Mouse (Mus musculus) left cerebral cortex, adult 11 months (tissue): ENCODE data around the gene Amhr2.

Source experiments
- DNase-seq: peaks from one replicate; pipeline ENCODE4 v3.0.0; 2022; ENCODE audit warnings: low spot score

The Amhr2 gene

DNA sequence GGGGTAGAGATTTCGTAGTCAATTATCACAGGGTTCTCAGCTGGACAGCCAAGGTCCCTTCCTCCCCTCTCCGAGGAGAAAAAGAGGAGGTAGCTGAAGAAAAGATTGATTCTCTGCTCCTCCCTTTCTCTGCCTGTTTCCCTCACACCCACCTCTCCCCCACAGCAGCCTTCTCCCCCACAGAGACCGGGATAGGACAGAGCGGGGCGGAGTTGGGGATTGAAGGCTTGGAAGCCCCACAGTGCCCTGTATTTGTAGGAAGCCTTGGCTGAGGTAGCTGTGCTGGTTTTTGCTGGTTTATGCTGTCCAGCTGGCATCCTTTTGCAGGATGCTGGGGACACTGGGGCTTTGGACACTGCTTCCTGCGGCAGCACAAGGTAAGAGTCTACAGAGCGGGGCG, at the start of gene Amhr2:
Gene Amhr2 (plus strand): TSS at position 222 of the 400 bp plus-strand sequence.
- no peak for DNase-seq

DNA sequence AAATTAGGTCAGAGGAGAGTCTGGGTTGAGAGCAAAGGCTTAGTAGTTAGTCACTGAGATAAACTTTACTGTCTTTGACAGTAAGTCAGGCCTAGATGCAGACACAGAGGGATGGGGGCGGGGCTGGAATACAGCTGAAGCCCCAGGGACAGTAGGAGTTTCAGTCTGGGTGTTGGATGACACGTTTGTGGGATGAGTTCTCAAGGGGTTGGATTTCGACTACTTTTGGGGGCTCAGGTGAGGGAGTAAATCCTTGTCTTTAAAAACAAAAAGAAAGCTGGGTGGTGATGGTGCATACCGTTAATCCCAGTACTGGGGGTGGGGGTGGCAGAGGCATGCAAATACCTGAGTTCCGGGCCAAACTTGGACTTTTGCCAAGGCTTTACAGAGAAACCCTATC, 46.5 kb upstream of the Amhr2 start:
- no peak for DNase-seq

DNA sequence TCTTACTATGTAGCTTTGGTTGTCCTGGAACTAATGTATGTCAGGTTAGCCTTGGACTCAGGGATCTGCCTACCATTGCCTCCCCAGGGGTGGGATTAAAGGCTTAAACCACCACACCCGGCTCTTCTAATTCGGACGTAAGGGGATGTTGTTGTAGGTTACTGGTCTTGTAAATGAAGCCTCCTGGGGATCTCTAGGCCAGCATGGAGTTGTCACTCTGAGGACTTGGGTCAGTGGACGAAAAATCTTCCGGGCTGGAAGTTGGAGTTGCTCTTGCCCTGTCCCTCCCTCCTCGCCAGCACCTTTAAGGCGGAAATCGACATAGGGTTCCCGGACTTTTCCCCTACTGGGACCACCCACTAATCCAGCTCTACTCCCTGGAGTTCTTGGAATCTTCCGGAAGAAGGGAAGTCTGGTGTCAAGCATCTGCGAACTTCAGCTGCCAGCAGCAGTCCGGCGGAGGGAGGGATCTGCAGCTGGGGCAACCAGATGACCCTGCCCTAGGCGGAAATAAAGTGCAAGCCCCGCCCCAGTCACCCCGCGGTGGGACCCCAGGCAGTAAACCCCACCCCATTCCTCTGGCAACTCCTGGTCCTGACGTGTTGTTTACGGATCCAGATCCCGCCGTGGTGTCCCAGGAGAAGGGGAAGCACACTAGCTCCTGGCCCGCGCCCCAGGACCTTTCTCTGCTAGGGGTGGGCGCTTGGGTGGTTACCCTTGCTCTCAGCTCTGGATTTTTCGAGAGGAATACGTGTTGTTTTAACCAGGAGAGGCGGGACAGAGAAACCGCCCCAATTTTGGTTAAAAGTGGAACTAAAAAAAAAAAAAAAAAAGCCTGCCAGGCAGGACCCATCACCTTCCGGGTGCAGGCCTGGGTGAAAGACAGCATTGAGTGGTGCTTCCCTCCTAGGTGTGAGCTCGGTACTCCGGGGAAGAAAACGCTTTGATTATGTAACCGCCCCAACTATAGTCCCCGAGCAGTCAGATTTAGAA, 45.6 kb upstream of the Amhr2 start:
- peak; percentile 65 for DNase-seq

DNA sequence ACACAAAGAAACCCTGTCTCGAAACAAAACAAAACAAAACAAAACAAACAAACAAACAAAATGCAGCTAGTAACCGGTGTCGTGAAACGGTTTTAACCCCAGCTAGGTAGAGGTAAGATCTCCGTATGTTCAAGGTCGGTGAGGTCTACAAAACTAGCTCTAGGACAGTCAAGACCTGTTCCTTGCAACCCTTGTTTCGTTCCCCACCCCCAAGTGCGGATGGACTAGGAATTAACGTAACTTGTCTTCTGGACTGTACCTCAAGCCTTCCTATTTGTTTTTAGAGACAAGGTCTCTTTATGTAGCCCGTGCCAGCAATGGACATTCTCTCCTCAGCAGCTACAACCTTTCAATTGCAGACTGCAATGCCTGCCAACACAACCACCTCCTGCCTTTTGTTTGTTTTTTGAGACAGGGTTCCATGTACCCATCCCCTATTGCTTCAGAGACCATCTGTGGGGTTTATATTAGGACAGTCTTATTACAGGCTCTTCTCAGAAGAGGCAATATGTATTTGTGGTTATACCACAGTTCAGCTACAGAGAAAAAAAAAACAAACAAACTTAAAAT, 44.6 kb upstream of the Amhr2 start:
- DNase-seq: no peak

DNA sequence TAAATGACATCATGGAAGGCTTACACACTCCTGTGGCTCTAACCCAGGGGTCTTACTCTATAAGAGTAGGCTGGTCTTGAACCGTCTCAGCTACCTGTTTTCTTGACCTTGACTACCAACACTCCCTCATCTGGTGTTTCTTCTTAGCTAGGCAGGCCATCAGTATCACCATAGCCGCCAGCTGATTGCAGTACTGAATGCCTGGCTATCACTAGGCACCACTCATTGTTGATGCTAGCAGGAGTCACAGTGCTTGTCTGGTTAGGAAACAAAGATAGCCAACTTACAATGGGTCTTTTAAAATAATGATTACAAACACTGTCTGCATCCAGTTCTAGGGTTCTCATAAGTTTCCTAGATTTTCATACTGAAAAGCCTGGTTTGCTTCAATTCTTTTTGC, 43.9 kb upstream of the Amhr2 start:
- no peak for DNase-seq

DNA sequence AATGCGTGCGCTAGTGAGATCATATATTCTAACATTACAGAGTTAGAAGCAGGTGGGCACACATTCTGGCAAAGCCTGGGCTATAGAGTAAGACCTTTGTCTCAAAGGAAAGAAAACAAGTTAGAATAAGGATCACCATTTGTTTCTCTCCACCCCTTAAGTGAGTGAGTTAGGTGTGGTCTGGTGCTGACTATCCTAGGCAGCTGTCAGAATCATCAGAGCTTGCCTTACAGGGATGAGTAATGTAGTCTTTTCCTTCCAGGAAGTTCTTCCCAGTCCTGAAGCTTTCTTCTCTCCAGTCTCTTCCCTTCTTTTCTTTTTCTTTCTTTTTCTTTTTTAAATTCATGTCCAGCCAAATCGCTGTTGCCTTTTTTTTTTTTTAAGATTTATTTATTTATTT, 43.0 kb upstream of the Amhr2 start:
- DNase-seq: no peak

DNA sequence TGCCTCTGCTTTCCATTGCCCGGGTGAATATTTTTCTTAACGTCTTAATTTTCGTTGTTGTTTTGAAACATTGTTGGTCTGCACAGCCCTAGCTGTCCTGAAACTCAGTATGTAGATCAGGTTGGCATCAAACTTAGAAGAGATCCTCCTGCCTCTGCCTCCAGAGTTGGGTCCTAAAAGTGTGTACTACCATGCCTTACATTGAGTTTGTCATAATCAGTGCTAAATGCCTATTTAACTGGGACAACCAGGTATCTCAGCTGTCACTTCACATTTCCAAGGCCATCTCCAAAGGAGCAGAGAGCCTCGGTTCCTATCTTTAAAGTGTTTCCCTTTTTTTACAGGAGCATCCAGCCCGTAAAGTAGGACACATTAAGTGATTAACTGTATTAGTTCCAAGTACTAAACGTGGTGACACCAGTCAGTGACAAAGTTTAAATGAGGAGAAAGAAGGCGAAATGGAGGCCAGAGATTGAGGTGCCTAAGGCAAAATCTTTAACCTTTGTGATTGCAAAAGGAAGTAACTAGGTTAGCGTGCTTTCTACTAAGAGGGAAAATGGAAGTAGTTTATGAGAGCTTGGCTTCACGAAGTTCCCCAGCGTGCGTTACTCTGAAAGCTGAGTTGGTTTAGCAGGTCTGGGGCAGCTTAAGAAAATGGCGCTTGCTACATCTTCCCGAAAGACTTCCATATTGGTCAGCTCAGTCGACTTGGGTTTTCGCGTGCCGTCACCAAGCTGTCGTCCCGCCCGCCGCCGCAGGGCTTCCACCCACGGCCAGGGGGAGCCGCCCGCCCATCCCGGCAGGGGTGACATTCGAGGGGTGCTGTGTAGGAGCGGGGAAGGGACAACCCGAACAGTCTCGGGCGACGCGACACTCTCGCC, 40.3 kb upstream of the Amhr2 start:
- DNase-seq: no peak

DNA sequence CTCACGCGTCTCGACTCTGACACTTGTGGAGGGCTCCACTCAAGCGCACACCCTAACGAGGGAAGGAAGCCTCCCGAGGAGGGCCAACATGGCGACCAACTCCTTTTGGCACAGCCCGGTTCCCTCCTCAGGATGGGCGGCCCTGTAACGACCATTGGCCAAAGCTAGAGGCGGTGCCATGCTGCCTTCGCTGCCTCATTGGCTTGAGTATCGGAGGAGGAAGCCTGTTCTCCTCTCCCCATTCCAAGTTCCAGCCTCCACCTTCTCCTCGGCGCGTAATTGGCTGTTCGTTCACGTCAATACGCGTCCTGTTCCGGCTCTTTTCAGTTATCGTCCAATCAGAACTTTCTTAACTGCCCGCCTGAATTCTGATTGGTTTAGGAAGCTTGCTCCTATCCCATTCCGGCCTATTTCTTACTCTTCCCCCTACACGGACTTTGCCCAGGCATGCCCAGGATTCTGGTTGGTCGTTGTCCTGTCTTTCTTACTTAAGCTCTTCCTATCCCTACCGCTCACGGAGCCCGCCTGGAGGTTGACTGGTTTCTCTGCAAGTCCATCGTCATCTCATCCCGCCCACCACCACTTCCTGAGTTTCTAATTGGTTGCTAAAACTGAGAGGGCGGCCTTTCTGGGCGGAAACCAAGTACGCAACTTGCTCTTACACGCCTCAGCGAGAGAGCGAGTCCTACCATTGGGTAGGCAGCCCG, 39.5 kb upstream of the Amhr2 start, which contains the start of gene Sp1:
Gene Sp1 (plus strand): TSS at position 655 of the 707 bp plus-strand sequence.
- DNase-seq: peak; percentile 100

DNA sequence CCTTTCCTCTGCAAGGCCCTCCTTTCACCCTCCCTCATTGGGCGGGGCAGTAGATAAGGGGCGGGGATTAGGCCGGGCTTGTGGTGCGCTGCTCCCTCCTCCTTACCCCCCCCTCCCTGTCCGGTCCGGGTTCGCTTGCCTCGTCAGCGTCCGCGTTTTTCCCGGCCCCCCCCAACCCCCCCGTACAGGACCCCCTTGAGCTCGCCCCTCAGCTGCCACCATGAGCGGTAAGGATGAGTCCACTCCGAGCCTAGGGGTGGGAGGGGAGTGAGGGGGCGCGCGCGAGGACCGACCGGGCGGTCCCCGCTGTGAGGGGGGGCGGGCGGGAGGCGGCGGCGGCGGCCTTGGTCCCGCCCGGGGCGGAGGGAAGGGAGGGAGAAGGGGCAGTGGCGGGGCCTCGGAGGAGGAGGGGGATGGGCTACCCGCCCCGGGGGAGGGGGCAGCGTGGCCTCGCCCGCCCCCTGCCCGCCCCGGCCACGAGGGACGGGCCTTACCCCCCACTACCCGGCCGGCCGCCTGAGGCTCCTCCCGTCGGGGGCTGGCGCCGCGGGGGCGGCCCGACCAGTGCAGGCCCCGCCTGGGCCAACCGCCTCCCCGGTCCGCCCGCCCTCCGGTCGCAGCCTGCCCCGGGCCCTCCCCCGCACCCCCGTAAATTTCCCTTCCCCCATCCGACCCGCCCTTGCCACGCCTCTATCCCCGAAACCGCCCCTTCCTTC, 38.8 kb upstream of the Amhr2 start:
- DNase-seq: peak; percentile 54

DNA sequence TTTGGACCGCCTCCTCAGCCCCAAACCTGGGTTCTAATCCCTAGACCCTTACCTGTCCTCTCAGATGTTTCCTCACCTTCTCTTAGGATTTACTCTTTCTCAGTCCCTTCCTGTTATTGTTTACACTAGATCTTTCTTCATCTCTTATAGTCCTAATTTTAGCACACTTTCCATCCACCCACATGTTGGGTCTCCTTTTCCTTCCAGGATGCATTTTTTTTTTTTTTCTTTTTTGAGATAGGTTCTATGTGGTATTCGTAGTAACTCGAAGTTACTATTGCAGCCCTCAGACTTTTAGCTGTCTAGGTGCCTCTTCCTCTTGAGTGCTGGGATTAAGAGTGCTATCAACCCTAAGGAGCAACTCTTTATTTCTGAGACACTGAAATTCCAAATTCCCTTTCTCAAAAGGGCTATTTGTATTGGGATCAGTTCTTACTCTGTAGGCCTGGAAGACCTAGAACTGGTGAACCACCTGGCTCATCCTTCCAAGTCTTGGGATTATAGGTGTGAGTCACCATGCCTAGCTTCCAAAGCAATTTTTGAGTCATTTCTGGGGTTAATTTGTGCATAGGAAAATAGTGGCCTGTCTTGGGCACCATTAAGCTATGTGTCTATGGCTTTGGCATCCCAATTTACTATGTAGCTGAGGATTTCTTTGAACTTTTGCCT, 38.1 kb upstream of the Amhr2 start:
- no peak for DNase-seq

DNA sequence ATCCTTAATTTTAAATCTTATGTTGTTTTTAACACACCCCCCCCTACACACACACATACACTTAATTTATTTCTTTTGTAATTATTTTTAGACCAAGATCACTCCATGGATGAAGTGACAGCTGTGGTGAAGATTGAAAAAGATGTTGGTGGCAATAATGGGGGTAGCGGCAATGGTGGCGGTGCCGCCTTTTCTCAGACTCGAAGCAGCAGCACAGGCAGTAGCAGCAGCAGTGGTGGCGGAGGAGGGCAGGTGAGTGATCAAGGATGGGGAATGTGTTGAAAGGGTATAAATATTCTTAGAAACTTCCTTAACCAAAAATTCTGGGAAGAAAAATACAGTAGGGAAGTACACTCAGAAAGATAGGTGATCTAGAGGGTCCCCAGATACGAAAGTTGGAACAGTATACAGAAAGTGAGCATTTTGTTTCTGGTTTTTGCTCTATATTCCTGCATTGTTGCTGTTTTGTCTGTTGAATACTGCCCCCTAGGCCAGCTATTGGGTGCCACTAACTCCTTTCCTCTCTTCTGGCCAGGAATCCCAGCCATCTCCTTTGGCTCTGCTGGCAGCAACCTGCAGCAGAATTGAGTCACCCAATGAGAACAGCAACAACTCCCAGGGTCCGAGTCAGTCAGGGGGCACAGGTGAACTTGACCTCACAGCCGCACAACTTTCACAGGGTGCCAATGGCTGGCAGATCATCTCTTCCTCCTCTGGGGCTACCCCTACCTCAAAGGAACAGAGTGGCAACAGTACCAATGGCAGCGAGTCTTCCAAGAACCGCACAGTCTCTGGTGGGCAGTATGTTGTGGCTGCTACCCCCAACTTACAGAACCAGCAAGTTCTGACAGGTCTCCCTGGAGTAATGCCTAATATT, 37.2 kb upstream of the Amhr2 start:
- no peak for DNase-seq

DNA sequence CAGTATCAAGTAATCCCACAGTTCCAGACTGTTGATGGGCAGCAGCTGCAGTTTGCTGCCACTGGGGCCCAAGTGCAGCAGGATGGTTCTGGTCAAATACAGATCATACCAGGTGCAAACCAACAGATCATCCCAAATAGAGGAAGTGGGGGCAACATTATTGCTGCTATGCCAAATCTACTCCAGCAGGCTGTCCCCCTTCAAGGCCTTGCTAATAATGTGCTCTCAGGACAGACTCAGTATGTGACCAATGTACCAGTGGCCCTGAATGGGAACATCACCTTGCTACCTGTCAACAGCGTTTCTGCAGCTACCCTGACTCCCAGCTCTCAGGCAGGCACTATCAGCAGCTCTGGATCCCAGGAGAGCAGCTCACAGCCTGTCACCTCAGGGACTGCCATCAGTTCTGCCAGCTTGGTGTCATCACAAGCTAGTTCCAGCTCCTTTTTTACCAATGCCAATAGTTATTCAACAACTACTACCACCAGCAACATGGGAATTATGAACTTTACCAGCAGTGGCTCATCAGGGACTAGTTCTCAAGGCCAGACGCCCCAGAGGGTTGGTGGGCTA, 36.5 kb upstream of the Amhr2 start:
- no peak for DNase-seq

DNA sequence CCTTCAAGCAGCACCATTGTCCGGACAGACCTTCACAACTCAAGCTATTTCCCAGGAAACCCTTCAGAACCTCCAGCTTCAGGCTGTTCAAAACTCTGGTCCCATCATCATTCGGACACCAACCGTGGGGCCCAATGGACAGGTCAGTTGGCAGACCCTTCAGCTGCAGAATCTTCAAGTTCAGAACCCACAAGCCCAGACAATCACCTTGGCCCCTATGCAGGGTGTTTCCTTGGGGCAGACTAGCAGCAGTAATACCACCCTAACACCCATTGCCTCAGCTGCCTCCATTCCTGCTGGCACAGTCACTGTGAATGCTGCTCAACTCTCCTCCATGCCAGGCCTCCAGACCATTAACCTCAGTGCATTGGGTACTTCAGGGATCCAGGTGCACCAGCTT, 35.9 kb upstream of the Amhr2 start:
- no peak for DNase-seq

DNA sequence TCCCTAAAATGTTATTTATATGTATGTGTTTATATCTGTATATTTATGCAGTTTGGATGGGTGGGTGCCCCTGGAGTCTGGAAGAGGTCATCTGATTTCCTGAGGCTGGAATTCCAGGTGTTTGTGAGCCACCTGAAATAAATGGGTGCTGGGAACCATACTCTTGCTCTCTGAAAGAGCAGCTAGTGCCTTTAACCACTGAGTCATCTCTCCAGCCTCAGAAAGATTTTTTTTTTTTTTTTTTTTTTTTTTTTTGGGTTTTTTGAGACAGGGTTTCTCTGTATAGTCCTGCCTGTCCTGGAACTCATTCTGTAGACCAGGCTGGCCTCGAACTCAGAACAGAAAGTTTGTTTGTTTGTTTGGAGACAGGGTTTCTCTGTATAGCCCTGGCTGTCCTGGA, 34.1 kb upstream of the Amhr2 start:
- DNase-seq: no peak

DNA sequence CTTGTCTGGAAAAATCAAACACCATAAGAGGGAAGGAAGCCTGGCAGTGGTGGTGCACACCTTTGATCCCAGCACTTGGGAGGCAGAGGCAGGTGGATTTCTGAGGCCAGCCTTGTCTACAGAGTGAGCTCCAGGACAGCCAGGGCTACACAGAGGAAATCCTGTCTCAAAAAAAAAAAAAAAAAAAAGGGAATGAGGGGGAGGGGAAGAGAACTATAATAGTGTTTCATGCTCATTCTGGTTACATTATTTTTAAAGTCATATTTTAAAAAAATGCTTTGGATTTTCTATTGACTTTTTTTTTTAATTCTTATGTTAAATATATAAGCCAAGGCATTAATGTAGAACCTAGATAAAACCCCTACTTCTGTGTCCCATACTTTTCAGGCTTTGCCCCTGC, 31.5 kb upstream of the Amhr2 start:
- no peak for DNase-seq

DNA sequence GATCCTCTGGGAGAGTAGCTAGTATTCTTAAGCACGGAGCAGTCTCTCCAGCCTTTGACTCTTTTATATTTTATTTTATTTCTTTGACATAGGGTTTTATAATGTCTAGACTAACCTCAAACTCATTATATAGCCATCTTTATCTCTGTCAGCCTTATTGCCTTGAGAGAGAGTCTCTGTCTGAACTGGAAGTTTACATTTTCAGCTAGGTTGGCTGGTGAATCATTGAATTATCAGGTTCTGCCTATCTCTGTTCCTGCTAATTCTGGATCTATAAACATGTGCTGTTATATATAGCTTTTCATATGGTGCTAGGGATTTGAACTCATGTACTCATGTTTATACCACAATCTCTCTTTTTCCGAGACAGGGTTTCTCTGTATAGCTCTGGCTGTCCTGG, 27.6 kb upstream of the Amhr2 start:
- no peak for DNase-seq

DNA sequence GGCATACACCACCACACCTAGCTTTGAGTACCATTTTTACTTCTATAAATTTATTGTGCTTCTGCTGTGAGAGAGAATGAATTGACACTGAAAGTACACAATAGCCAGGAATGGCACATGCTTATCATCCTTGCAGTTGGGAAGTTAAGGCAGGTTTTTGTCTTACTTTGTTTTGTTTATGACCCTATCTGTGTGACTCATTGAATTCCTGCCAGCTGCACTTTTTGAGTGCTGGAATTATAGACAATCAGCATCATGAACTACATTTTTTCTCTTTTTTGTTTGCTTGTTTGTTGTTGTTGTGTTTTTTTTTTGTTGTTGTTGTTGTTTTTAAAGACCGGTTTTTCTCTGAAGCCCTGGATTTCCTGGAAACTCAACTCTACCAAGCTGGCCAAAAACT, 24.2 kb upstream of the Amhr2 start:
- no peak for DNase-seq

DNA sequence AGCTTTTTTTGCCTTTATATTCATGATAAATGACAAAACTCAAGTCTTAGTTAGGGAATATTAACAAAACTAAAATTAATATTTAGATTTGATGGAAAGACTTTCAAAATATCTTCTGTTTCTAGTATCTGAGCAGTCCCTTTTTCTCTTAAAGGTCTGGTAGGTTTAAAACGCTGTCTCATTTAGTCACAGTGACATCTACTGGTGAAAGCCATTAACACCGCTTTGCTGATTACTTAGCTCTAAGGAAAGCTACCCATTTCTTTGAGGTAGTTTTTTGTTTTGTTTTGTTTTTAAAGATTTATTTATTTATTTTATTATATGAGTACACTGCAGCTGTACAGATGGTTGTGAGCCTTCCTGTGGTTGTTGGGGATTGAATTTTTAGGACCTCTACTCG, 23.7 kb upstream of the Amhr2 start:
- DNase-seq: no peak

DNA sequence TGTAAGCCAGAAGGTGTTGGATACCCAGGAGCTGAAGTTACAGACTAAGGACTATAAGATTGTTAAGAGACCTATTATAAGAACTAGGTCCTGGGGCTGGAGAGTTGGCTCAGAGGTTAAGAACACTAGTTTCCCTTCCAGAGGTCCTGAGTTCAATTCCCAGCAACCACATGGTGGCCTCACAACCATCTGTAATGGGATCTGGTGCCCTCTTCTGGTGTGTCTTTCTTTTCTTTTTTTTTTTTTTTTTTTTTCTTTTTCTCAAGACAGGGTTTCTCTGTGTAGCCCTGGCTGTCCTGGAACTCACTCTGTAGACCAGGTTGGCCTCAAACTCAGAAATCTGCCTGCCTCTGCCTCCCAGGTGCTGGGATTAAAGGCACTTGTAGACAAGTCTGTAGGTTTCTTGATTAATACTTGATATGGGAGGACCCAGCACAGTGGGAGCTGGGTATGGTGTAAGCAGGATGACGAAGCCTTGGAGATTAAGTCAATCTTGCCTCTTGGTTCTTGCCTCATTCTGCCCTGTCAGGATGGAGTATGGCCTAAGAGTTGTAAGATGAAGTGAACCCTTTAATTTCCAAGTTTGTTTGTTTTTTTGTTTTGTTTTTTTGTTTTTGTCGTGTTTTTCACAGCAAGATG, 21.4 kb upstream of the Amhr2 start:
- DNase-seq: no peak
